Mouse (Mus musculus) neural tube, embryonic 13.5 days (tissue): ENCODE results near the gene Znrf4. TPM values are rescaled to one million over a fixed set of nuclear protein-coding genes. Genes with fewer than 3 reads are reported as not detected.
"Not testable (repeated sequence)": the region's sequence is repeated elsewhere in the genome, so short reads cannot be mapped to it uniquely, and the experiment has no call there.

Experiments used
- ATAC-seq: fragments of 200-750 bp; cut with Nextera tagmentation; 2 replicates; pipeline ENCODE4 v1.8.0; 2017; ENCODE audit warnings: low read depth, mild to moderate bottlenecking, moderate TSS enrichment, moderate library complexity
- H3K27ac ChIP-seq: fragments of 300-500 bp; sonication (generic); replicated peaks from 2 replicates; pipeline ENCODE4 v1.5.1; 2015; ENCODE audit warnings: moderate library complexity, mild to moderate bottlenecking, inconsistent platforms
- H3K27me3 ChIP-seq: fragments of 300-500 bp; sonication (generic); 2 replicates; pipeline ENCODE4 v1.6.1; 2015; ENCODE audit warnings: mild to moderate bottlenecking, inconsistent platforms
- H3K36me3 ChIP-seq: fragments of 300-500 bp; sonication (generic); 2 replicates; pipeline ENCODE4 v1.6.1; 2015; ENCODE audit warnings: mild to moderate bottlenecking, inconsistent platforms
- H3K4me1 ChIP-seq: fragments of 300-500 bp; sonication (generic); replicated peaks from 2 replicates; pipeline ENCODE4 v1.6.1; 2015; ENCODE audit warnings: inconsistent platforms
- H3K4me2 ChIP-seq: fragments of 300-500 bp; sonication (generic); 2 replicates; pipeline ENCODE4 v1.6.1; 2015; ENCODE audit warnings: inconsistent platforms, mild to moderate bottlenecking, moderate library complexity
- H3K4me3 ChIP-seq: fragments of 300-500 bp; sonication (generic); 2 replicates; pipeline ENCODE4 v1.5.1; 2015; ENCODE audit warnings: mild to moderate bottlenecking, inconsistent platforms
- H3K9ac ChIP-seq: fragments of 300-500 bp; sonication (generic); 2 replicates; pipeline ENCODE4 v1.6.1; 2015; ENCODE audit warnings: moderate library complexity, mild to moderate bottlenecking, inconsistent platforms
- H3K9me3 ChIP-seq: fragments of 300-500 bp; sonication (generic); 2 replicates; pipeline ENCODE4 v1.6.1; 2016; ENCODE audit warnings: inconsistent platforms
- WGBS: fragments of 180-500 bp; shearing (Covaris S2); methylation state at CpG from one replicate; pipeline ENCODE4 v1.1.7; 2015; 5-methylcytosine and 5-hydroxymethylcytosine counted together
- polyA plus RNA-seq: library from polyadenylated mRNA; unstranded; fragments of >200 nt; fragmentation: Nextera tagmentation; extraction: Ambion mirVana; gene quantifications from 2 replicates; pipeline ENCODE4 v1.2.1, GENCODE M21; 2015

Gene Znrf4
- polyA plus RNA-seq, 1 experiment from 2014 or later, result not detected

DNA sequence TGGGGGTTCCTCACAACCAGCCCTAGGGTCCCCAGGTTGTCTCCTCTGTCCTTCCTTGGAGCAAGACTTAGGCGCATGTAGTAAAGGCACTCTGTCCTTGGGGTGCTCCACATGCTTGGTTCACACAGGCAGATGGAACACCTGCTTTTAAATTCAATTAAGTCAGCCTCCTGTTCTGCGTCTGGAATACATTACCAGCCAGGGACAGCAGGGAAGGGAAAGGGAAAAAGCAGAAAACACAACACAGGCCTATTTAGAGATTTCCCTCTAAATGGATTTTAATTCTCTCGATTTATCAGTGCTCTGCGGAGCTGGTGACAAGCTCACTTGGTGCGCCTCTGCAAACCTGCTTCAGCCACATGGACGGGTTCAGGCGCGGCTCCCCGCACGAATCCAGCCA is 6.8 kb downstream of the Znrf4 start:
- Histone ChIP-seq H3K36me3 (no peaks in the 10 kb centered on the region), H3K9me3 (no peaks in the 10 kb centered on the region), H3K27me3 (peaks cover 5% of the 10 kb centered on the region), H3K4me1 (peaks cover 49% of the 10 kb centered on the region), H3K9ac (no peak overlapping the region), H3K4me3 (no peak overlapping the region), H3K27ac (no peak overlapping the region), H3K4me2 (no peak overlapping the region)
- 73% methylated on average over 10 of the region's 10 CpGs for WGBS
- ATAC-seq, result no peak

DNA sequence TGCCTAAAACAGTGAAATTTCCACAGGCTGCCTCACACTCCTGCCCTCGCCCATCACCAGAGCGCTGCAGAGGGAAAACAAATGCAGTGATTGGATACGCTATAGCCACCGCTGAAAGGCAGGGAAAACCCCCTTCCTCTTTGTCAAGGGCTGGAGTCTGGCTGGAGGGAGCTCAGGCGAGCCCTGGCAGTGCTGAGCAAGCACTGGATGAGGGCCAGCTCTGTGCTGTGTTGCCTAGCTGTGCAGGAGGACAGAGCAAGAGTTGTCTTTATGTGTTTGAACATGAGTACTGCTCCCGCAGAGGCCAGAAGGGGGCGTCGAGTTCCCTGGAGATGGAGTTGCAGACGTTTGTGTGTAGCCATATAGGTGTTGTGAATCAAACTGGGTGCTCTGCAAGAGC is 9.7 kb downstream of the Znrf4 start:
- Histone ChIP-seq H3K4me1 (peaks cover 44% of the 10 kb centered on the region), H3K4me2 (no peak overlapping the region), H3K9ac (no peak overlapping the region), H3K4me3 (no peak overlapping the region), H3K9me3 (no peaks in the 10 kb centered on the region), H3K27ac (peak overlapping the region; percentile 65; the same call in 1 of the 2 replicates), H3K36me3 (no peaks in the 10 kb centered on the region), H3K27me3 (no peaks in the 10 kb centered on the region)
- WGBS, result 27% methylated on average over 9 of the region's 9 CpGs
- peak; percentile 54 for ATAC-seq

DNA sequence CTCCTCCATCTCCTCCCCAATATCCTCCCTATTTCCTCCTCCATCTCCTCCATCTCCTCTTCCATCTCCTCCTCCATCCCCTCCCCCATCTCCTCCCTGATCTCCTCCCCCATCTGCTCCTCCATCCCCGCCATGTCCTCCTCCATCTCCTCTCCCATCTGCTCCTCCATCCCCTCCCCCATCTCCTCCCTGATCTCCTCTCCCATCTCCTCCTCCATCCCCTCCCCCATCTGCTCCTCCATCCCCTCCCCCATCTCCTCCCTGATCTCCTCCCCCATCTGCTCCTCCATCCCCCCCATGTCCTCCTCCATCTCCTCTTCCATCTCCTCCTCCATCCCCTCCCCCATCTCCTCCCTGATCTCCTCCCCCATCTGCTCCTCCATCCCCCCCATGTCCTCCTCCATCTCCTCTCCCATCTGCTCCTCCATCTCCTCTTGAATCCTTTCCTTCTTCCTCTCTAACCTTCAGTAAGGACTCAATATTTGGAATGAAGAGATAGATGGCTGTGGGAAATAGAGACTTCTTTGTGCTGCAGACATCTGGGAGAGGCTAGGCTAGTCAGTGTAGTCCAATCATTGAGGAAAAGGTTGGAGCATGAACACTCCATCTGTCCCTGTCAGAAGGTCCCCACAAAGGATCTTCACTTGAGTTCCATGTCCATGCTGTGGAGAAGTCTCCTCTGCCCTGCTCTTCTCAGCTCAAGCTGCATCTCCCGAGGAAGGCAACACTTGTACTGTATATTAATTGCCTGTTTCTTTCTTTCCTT is 10.4 kb downstream of the Znrf4 start:
- H3K9ac ChIP-seq, H3K4me3 ChIP-seq, ATAC-seq, H3K4me2 ChIP-seq, H3K9me3 ChIP-seq, H3K27me3 ChIP-seq, H3K36me3 ChIP-seq: not testable (repeated sequence)
- 39% methylated on average over 2 of the region's 2 CpGs for WGBS
- Histone ChIP-seq H3K27ac (peak overlapping the region; percentile 65; the same call in 1 of the 2 replicates), H3K4me1 (peaks cover 38% of the 10 kb centered on the region)

- 0 out of 2 replicates have a peak overlapping the region, but pooled peaks have one; percentile 13 for H3K27ac ChIP-seq
- peaks cover 8% of the 10 kb centered on the region for H3K9me3 ChIP-seq
- ATAC-seq, result no peak
- no peak overlapping the region for H3K4me3 ChIP-seq
- no peak overlapping the region for H3K9ac ChIP-seq
- 56% methylated on average over 5 of the region's 5 CpGs for WGBS
- no peaks in the 10 kb centered on the region for H3K27me3 ChIP-seq
- no peaks in the 10 kb centered on the region for H3K36me3 ChIP-seq
- H3K4me2 ChIP-seq, result no peak overlapping the region
- peaks cover 34% of the 10 kb centered on the region for H3K4me1 ChIP-seq
Measured at GRCm38 (mm10) chr17:56499229-56499628, 13.0 kb downstream of the Znrf4 start.

- Histone ChIP-seq H3K4me2 (no peak overlapping the region), H3K9me3 (peaks cover 26% of the 10 kb centered on the region)
Measured at GRCm38 (mm10) chr17:56494480-56494879, 17.8 kb downstream of the Znrf4 start.

DNA sequence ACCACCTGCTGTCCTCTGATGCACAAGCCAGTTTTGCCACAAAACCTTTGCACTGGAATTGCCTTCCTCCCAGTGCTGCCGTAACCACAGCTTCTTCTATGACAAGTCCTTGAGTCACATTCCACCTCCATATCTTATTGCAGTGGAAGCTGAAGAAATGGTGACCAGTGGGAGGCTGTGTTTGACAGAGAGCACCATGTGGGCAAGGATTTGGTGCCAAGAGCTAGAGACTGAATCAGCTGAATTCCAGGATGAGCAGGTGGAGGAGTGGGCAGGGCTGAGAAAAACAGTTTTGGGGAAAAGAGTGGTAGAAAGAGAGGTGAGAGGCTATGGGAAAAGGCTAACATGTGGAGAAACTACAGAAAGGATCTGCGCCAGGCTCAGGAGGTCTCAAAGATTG is 18.4 kb downstream of the Znrf4 start:
- Histone ChIP-seq H3K27ac (no peak overlapping the region), H3K9me3 (peaks cover 26% of the 10 kb centered on the region), H3K4me1 (peaks cover 13% of the 10 kb centered on the region), H3K4me3 (no peak overlapping the region), H3K4me2 (no peak overlapping the region), H3K9ac (no peak overlapping the region), H3K36me3 (no peaks in the 10 kb centered on the region), H3K27me3 (no peaks in the 10 kb centered on the region)
- no peak for ATAC-seq
- WGBS, result 99% methylated on average over 2 of the region's 2 CpGs

More at GRCm38 (mm10) chr17:56494480-56494879, 17.8 kb downstream of the Znrf4 start:
- Histone ChIP-seq H3K27ac (no peak overlapping the region), H3K36me3 (no peaks in the 10 kb centered on the region), H3K9ac (no peak overlapping the region), H3K27me3 (no peaks in the 10 kb centered on the region), H3K4me3 (no peak overlapping the region), H3K4me1 (peaks cover 16% of the 10 kb centered on the region)
- no peak for ATAC-seq
- 66% methylated on average over 2 of the region's 2 CpGs for WGBS

- no peaks in the 10 kb centered on the region for H3K27me3 ChIP-seq
- peaks cover 26% of the 10 kb centered on the region for H3K9me3 ChIP-seq
- ATAC-seq, result no peak
- H3K4me1 ChIP-seq, result peaks cover 33% of the 10 kb centered on the region
- H3K27ac ChIP-seq, result no peak overlapping the region
- 83% methylated on average over 7 of the region's 7 CpGs for WGBS
- no peaks in the 10 kb centered on the region for H3K36me3 ChIP-seq
- no peak overlapping the region for H3K4me2 ChIP-seq
- H3K9ac ChIP-seq, result no peak overlapping the region
- H3K4me3 ChIP-seq, result no peak overlapping the region
Measured at GRCm38 (mm10) chr17:56490438-56491152, 21.6 kb downstream of the Znrf4 start.

DNA sequence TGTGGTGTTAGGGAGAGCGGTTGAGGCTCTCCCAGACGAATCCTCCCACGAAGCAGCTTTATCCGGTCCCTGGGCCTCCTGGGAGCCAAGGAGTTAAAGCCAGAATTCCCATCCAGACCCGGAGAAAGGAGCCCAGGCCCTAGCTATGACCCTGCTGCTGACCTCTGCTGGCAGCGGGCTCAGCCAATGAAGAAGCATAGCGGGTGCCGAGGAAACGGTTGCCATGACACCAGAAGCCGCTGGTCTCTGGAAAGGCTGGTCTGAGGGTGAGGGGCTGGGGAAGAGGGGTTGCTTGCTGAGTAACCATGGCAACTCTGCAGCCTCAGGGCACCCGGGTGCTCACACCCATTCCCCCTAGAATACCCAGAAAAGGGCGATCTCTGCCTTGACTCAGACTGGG is 24.2 kb downstream of the Znrf4 start:
- peak overlapping the region; percentile 26 for H3K9ac ChIP-seq
- 2% methylated on average over 12 of the region's 12 CpGs for WGBS

GRCm38 (mm10) chr17:56487441-56487888 is 24.8 kb downstream of the Znrf4 start:
- 3% methylated on average over 9 of the region's 16 CpGs for WGBS
- peak overlapping the region; percentile 24; the same call in 1 of the 2 replicates for H3K4me2 ChIP-seq
- no peak overlapping the region for H3K4me3 ChIP-seq
- peaks cover under 1% of the 10 kb centered on the region; the same call in 1 of the 2 replicates for H3K9me3 ChIP-seq
- peaks cover 33% of the 10 kb centered on the region for H3K4me1 ChIP-seq
- peak overlapping the region; percentile 31 for H3K9ac ChIP-seq
- H3K27me3 ChIP-seq, result no peaks in the 10 kb centered on the region
- ATAC-seq, result peak; percentile 88
- H3K36me3 ChIP-seq, result no peaks in the 10 kb centered on the region
- H3K27ac ChIP-seq, result peak overlapping the region; percentile 80

More for the DNA sequence above, 24.2 kb downstream of the Znrf4 start:
- no peak overlapping the region for H3K4me3 ChIP-seq
- ATAC-seq, result peak; percentile 83
- peaks cover 6% of the 10 kb centered on the region for H3K9me3 ChIP-seq
- H3K36me3 ChIP-seq, result no peaks in the 10 kb centered on the region
- H3K27me3 ChIP-seq, result no peaks in the 10 kb centered on the region
- H3K4me1 ChIP-seq, result peaks cover 33% of the 10 kb centered on the region
- H3K27ac ChIP-seq, result peak overlapping the region; percentile 80
- peak overlapping the region; percentile 24 for H3K4me2 ChIP-seq

GRCm38 (mm10) chr17:56485926-56486325 is 26.3 kb downstream of the Znrf4 start:
- Histone ChIP-seq H3K4me3 (no peak overlapping the region), H3K9ac (no peak overlapping the region), H3K4me2 (no peak overlapping the region), H3K27me3 (no peaks in the 10 kb centered on the region), H3K27ac (peak overlapping the region; percentile 18; the same call in 1 of the 2 replicates), H3K9me3 (no peaks in the 10 kb centered on the region), H3K36me3 (no peaks in the 10 kb centered on the region), H3K4me1 (peaks cover 33% of the 10 kb centered on the region)
- WGBS, result 85% methylated on average over 9 of the region's 9 CpGs
- ATAC-seq, result no peak

DNA sequence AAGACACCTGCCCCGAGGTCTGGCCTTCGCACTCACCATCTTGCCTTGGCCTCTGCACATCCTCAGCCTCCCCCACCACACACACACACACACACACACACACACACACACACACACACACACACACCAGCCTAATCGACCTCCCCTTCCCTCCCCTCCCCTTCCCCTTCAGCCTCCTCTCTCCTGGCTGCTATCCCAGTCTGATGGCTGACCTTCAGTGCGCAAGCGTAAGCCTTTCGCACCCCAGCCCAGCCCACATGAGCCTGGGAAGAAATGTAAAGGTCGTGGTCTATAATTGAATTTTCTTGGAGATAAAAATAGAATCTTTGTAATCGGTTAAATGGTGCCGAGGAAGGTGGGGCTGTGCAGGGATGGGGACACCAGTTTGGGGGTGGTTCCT is 27.1 kb downstream of the Znrf4 start:
- Histone ChIP-seq H3K27me3 (no peaks in the 10 kb centered on the region), H3K36me3 (no peaks in the 10 kb centered on the region), H3K4me2 (no peak overlapping the region), H3K4me3 (no peak overlapping the region), H3K9me3 (no peaks in the 10 kb centered on the region), H3K4me1 (peaks cover 33% of the 10 kb centered on the region), H3K27ac (0 out of 2 replicates have a peak overlapping the region, but pooled peaks have one; percentile 18), H3K9ac (no peak overlapping the region)
- WGBS, result 58% methylated on average over 9 of the region's 9 CpGs
- no peak for ATAC-seq

DNA sequence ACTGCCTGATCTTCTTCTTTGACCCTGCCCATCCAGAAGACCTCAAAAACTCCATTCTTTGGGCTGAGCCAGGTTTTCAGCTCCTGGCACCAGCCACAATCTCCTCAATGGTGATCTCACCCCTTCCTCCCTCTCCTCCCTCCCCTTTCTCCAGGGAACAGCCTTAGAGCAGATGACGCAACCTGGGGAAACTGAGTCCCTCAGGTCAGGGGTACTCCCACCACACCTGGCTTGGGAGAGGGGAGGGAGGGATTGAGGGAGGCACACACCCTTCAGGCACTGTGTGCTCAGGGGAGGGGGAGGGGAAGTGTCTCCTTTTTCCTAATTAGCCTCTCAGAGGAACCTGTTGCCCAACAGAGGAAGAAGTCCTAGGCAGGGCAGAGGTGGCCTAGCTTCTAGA is 29.6 kb downstream of the Znrf4 start:
- Histone ChIP-seq H3K9ac (no peak overlapping the region), H3K4me2 (no peak overlapping the region), H3K4me3 (no peak overlapping the region), H3K9me3 (no peaks in the 10 kb centered on the region), H3K27ac (no peak overlapping the region), H3K27me3 (no peaks in the 10 kb centered on the region), H3K36me3 (no peaks in the 10 kb centered on the region), H3K4me1 (peaks cover 22% of the 10 kb centered on the region)
- 85% methylated on average over 1 of the region's 1 CpGs for WGBS
- no peak for ATAC-seq
